Mouse (Mus musculus): ENCODE results near the gene Ccl2.

Ccl2 gene

GRCm38 (mm10) chr11:82035857-82036256 lies 486 bp downstream of the Ccl2 start:
- DNase-seq (ENCODE audit: low read depth, low spot score) = no peak

- no peak for DNase-seq (ENCODE audit: low read depth, low spot score)
These were observed 3.2 kb downstream of the Ccl2 start, which contains the start of gene Gm17268 for GRCm38 (mm10) chr11:82038535-82038934. Gene Gm17268 (minus strand): TSS chr11:82038562.

GRCm38 (mm10) chr11:82039132-82039660 lies 3.8 kb downstream of the Ccl2 start:
- no peak for DNase-seq (ENCODE audit: low read depth, low spot score)

GRCm38 (mm10) chr11:82041671-82042080 lies 6.3 kb downstream of the Ccl2 start:
- DNase-seq (ENCODE audit: low read depth, low spot score) = no peak

GRCm38 (mm10) chr11:82045471-82045870 lies 10.1 kb downstream of the Ccl2 start, which contains the start of gene Ccl7:
Gene Ccl7 (plus strand): TSS chr11:82045712.
- no peak for DNase-seq (ENCODE audit: low read depth, low spot score)

GRCm38 (mm10) chr11:82047746-82048415 lies 12.5 kb downstream of the Ccl2 start:
- DNase-seq (ENCODE audit: low read depth, low spot score) = no peak

- no peak for DNase-seq (ENCODE audit: low read depth, low spot score)
These were observed 18.5 kb downstream of the Ccl2 start for GRCm38 (mm10) chr11:82053849-82054248.

GRCm38 (mm10) chr11:82057646-82058045 lies 22.3 kb downstream of the Ccl2 start, which contains the start of gene Ccl11:
Gene Ccl11 (plus strand): TSS chr11:82057823.
- DNase-seq (ENCODE audit: low read depth, low spot score) = no peak

- DNase-seq (ENCODE audit: low read depth, low spot score) = no peak
These were observed 26.9 kb downstream of the Ccl2 start for GRCm38 (mm10) chr11:82062226-82062625.

GRCm38 (mm10) chr11:82063454-82063853 lies 28.1 kb downstream of the Ccl2 start:
- DNase-seq (ENCODE audit: low read depth, low spot score) = no peak

GRCm38 (mm10) chr11:82066953-82067571 lies 31.7 kb downstream of the Ccl2 start:
- no peak for DNase-seq (ENCODE audit: low read depth, low spot score)

GRCm38 (mm10) chr11:82071076-82071475 lies 35.7 kb downstream of the Ccl2 start:
- no peak for DNase-seq (ENCODE audit: low read depth, low spot score)

- DNase-seq (ENCODE audit: low read depth, low spot score) = no peak
These were observed 37.0 kb downstream of the Ccl2 start for GRCm38 (mm10) chr11:82072374-82072773.

- DNase-seq (ENCODE audit: low read depth, low spot score) = no peak
These were observed 37.6 kb downstream of the Ccl2 start for GRCm38 (mm10) chr11:82072984-82073383.

- no peak for DNase-seq (ENCODE audit: low read depth, low spot score)
These were observed 38.3 kb downstream of the Ccl2 start for GRCm38 (mm10) chr11:82073686-82074085.

- no peak for DNase-seq (ENCODE audit: low read depth, low spot score)
These were observed 41.7 kb downstream of the Ccl2 start for GRCm38 (mm10) chr11:82077031-82077430.

- DNase-seq (ENCODE audit: low read depth, low spot score) = no peak
These were observed 42.9 kb downstream of the Ccl2 start for GRCm38 (mm10) chr11:82078136-82078730.

GRCm38 (mm10) chr11:82080865-82081264 lies 45.5 kb downstream of the Ccl2 start:
- DNase-seq (ENCODE audit: low read depth, low spot score) = no peak

- DNase-seq (ENCODE audit: low read depth, low spot score) = no peak
These were observed 49.0 kb downstream of the Ccl2 start for GRCm38 (mm10) chr11:82084360-82084759.

Data from c-Kit-negative CD71-positive TER-119-positive erythroid progenitor cells, embryonic 14.5 days (primary cell).